Mouse (Mus musculus) gastrocnemius, postnatal 10 days (tissue): ENCODE measurements around the gene Mterf1a. TPM values are rescaled to one million over a fixed set of nuclear protein-coding genes. Genes with fewer than 3 reads are reported as not detected.

Experiments used
- total RNA-seq, 2 experiments: library from RNA; stranded (reverse); gene quantifications; 2 replicates each; pipeline ENCODE4 v1.2.3; 2021

Gene Mterf1a
- total RNA-seq, 2 experiments from 2014 or later: 2.9 to 3.1 TPM

Other genes with a start within 250 kb of the Mterf1a start
- gene Tmbim7, start 242.8 kb downstream of the Mterf1a start, total RNA-seq: not detected
- gene Gatad1, start 236.7 kb downstream of the Mterf1a start, total RNA-seq: 10 to 100 TPM; 81.1 to 81.8 TPM
- gene Ankib1, start 91.0 kb downstream of the Mterf1a start, total RNA-seq: 10 to 100 TPM; 24.9 to 29.5 TPM
- 10 to 100 TPM; 16.4 to 23.7 TPM for gene Krit1, start 90.7 kb downstream of the Mterf1a start, total RNA-seq
- not detected for gene Lrrd1, start 48.8 kb downstream of the Mterf1a start, total RNA-seq
- gene Akap9, start 34.1 kb upstream of the Mterf1a start, total RNA-seq: 10 to 100 TPM; 48.7 to 69.2 TPM
- 1 to 10 TPM; 7.9 to 9.4 TPM for gene Cyp51, start 210.8 kb upstream of the Mterf1a start, total RNA-seq